Mouse (Mus musculus) stomach, adult 2 months (tissue): ENCODE measurements around the gene Vmn1r78. TPM values are rescaled to one million over a fixed set of nuclear protein-coding genes. Genes with fewer than 3 reads are reported as not detected.

Experiments used
- polyA plus RNA-seq: library from polyadenylated mRNA; depleted of rRNA; stranded (reverse); fragments of >200 nt; gene quantifications from 2 replicates; pipeline ENCODE4 v1.2.3, GENCODE M21; 2012; rRNA removed

The Vmn1r78 gene
- not detected in 2 replicates for polyA plus RNA-seq

GRCm38 (mm10) chr7:12149957-12150356 is at the start of gene Vmn1r78:
Gene Vmn1r78 (plus strand): TSS chr7:12150257.

DNA sequence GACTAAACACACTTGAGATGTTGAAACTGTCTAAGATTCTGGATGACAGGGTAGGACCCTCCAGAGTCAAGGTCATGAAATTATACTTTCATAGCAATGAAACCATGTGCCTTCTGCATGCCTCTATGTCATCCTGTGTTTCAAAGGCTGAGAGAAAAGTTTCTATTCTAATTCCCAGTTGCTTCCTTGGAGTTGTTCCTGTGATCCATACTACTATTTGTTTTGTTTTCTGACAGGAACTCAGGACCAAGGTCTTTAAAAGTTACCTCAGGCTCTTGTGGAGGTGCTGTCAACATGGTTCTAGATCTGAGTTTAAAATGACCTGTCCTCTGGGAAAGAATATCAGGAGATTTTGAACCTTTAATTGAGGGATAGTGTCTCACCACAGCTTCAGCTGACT is 20.9 kb downstream of the Vmn1r78 start, which contains the start of gene Vmn1r79:
TSS of gene Vmn1r79 (plus strand) at position 301 of the 400 bp plus-strand sequence.

GRCm38 (mm10) chr7:12188986-12189385 is 38.9 kb downstream of the Vmn1r78 start, which contains the start of gene Vmn1r80:
Gene Vmn1r80 (plus strand): TSS chr7:12189286.

Other genes starting within 250 kb of the Vmn1r78 start
- gene Vmn1r76, start 212.0 kb upstream of the Vmn1r78 start, polyA plus RNA-seq, result not detected in 2 replicates
- not detected in 2 replicates for gene Vmn1r77, start 113.5 kb upstream of the Vmn1r78 start, polyA plus RNA-seq
- gene Vmn1r79, start 21.0 kb downstream of the Vmn1r78 start, polyA plus RNA-seq, result not detected in 2 replicates
- not detected in 2 replicates for gene Vmn1r80, start 39.0 kb downstream of the Vmn1r78 start, polyA plus RNA-seq
- not detected in 2 replicates for gene Vmn1r81, start 118.0 kb downstream of the Vmn1r78 start, polyA plus RNA-seq
- not detected in 2 replicates for gene Vmn1r82, start 150.2 kb downstream of the Vmn1r78 start, polyA plus RNA-seq
- gene Vmn1r83, start 179.2 kb downstream of the Vmn1r78 start, polyA plus RNA-seq, result not detected in 2 replicates
- not detected in 2 replicates for gene Vmn1r84, start 219.0 kb downstream of the Vmn1r78 start, polyA plus RNA-seq